Mouse (Mus musculus) myocyte (in vitro differentiated cells): Measurements from ENCODE around the gene Coq3. TPM values are rescaled to one million over a fixed set of nuclear protein-coding genes. Genes with fewer than 3 reads are reported as not detected.

ENCODE experiments used
- H3K27me3 ChIP-seq: one replicate; pipeline ENCODE4 v1.6.1; 2011; ENCODE audit not compliant: control insufficient read depth, insufficient read depth, insufficient read length
- H3K36me3 ChIP-seq: one replicate; pipeline ENCODE4 v1.6.1; 2011; ENCODE audit not compliant: control insufficient read depth, insufficient read depth
- H3K4me2 ChIP-seq: one replicate; pipeline ENCODE4 v1.6.1; 2011; ENCODE audit warnings: low read depth, control low read depth
- H3K4me3 ChIP-seq: one replicate; pipeline ENCODE4 v1.5.1; 2011; ENCODE audit warnings: mild to moderate bottlenecking, control low read depth, moderate library complexity
- H3K79me2 ChIP-seq: one replicate; pipeline ENCODE4 v1.6.1; 2011; ENCODE audit not compliant: control insufficient read depth, insufficient read depth
- H3ac ChIP-seq: one replicate; pipeline ENCODE4 v1.6.1; 2011; ENCODE audit not compliant: control insufficient read depth, insufficient read length
- CEBPB ChIP-seq: IDR thresholded peaks from 2 replicates; pipeline ENCODE4 v1.6.1; 2011; ENCODE audit warnings: mild to moderate bottlenecking, moderate library complexity; ENCODE audit not compliant: poor library complexity, insufficient read depth, severe bottlenecking
- E2F4 ChIP-seq: IDR thresholded peaks from one replicate; pipeline ENCODE4 v1.6.1; 2011; ENCODE audit warnings: mild to moderate bottlenecking, control low read depth, moderate library complexity; ENCODE audit not compliant: insufficient read depth
- MAX ChIP-seq: IDR thresholded peaks from one replicate; pipeline ENCODE4 v1.6.1; 2011; ENCODE audit warnings: low read depth, mild to moderate bottlenecking, control low read depth
- MYOD1 ChIP-seq, 3 experiments: IDR thresholded peaks; one replicate each; pipeline ENCODE4 v1.6.1; 2011; ENCODE audit warnings: control low read depth in 2 of 3, low read depth in 2 of 3, mild to moderate bottlenecking in 2 of 3, moderate library complexity in 1 of 3; ENCODE audit not compliant: insufficient read length in 2 of 3, control insufficient read depth in 1 of 3
- MYOG ChIP-seq, 3 experiments: IDR thresholded peaks; one replicate each; pipeline ENCODE4 v1.6.1; 2011; ENCODE audit warnings: control low read depth in 2 of 3, low read depth in 2 of 3, mild to moderate bottlenecking in 2 of 3; ENCODE audit not compliant: insufficient read length in 2 of 3, control insufficient read depth in 1 of 3, insufficient read depth in 1 of 3
- POLR2A ChIP-seq: IDR thresholded peaks from one replicate; pipeline ENCODE4 v1.6.1; 2011; ENCODE audit warnings: low read depth, mild to moderate bottlenecking, control low read depth, moderate library complexity; ENCODE audit not compliant: insufficient read length
- POLR2AphosphoS2 ChIP-seq: IDR thresholded peaks from one replicate; pipeline ENCODE4 v1.6.1; 2011; ENCODE audit warnings: low read depth, control low read depth; ENCODE audit not compliant: insufficient read length
- REST ChIP-seq: IDR thresholded peaks from one replicate; pipeline ENCODE4 v1.6.1; 2011; ENCODE audit warnings: mild to moderate bottlenecking, control low read depth, moderate library complexity; ENCODE audit not compliant: insufficient read depth, insufficient read length
- SRF ChIP-seq: IDR thresholded peaks from one replicate; pipeline ENCODE4 v1.6.1; 2011; ENCODE audit warnings: low read depth; ENCODE audit not compliant: control insufficient read depth, insufficient read length
- TCF12 ChIP-seq: IDR thresholded peaks from one replicate; pipeline ENCODE4 v1.6.1; 2011; ENCODE audit warnings: mild to moderate bottlenecking, control low read depth; ENCODE audit not compliant: poor library complexity, insufficient read depth, severe bottlenecking
- TCF3 ChIP-seq: IDR thresholded peaks from one replicate; pipeline ENCODE4 v1.6.1; 2011; ENCODE audit warnings: low read depth, control low read depth; ENCODE audit not compliant: insufficient read length
- USF1 ChIP-seq: IDR thresholded peaks from one replicate; pipeline ENCODE4 v1.6.1; 2011; ENCODE audit warnings: low read depth, mild to moderate bottlenecking, control low read depth, moderate library complexity
- polyA plus RNA-seq: library from polyadenylated mRNA; unstranded; fragments of >200 nt; fragmentation: generic; extraction: Trizol; gene quantifications from one replicate; pipeline ENCODE4 v1.2.1, GENCODE M21; 2012; ENCODE audit warnings: missing spikeins

The Coq3 gene
- 11.1 TPM for polyA plus RNA-seq

GRCm38 (mm10) chr4:21879565-21880220, at the start of gene Coq3:
TSS of gene Coq3 (plus strand) at chr4:21879673.
- H3ac ChIP-seq, result peak within 1 kb of the TSS; percentile 67
- H3K4me2 ChIP-seq, result peak within 1 kb of the TSS; percentile 75
- peaks cover 17% of the 10 kb centered on the region for H3K36me3 ChIP-seq
- TF ChIP-seq TCF12, result no peak
- TF ChIP-seq TCF3, result no peak
- no peak for TF ChIP-seq MYOD1 (IDR thresholded peaks at IDR 0.05; ENCODE audit: control insufficient read depth in 1 of 3, insufficient read length in 2 of 3, low read depth in 2 of 3)
- TF ChIP-seq MAX, result no peak
- TF ChIP-seq USF1, result no peak
- no peak for TF ChIP-seq SRF
- no peak for TF ChIP-seq E2F4
- no peak for TF ChIP-seq REST
- peak; percentile 70 for TF ChIP-seq POLR2A
- TF ChIP-seq POLR2AphosphoS2, result peak; percentile 87
- no peak for TF ChIP-seq CEBPB
- peaks cover 4% of the 10 kb centered on the region for H3K79me2 ChIP-seq
- peak within 1 kb of the TSS; percentile 53 for H3K4me3 ChIP-seq
- H3K27me3 ChIP-seq, result no peaks in the 10 kb centered on the region

DNA sequence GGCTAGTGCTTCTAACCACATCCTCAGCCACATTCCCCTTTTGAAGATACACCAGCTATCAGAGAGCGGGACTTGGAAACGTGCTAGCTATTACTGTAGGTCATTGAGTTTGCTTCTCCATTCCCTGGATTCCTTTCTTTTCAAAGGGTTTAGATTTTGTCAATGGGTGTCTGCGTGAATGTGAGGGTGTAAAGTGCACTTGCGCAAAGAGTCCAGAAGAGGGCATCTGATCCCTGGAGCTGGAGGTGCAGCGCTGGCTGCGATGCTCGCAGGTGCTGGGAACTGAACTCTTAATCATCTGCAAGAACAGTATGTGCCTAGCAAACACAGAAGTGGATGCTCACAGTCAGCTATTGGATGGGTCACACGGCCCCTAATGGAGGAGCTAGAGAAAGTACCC, 46.6 kb upstream of the Coq3 start:
- Histone ChIP-seq H3K4me3 (no peak overlapping the region), H3ac (no peak overlapping the region), H3K4me2 (no peak overlapping the region), H3K36me3 (peaks cover 11% of the 10 kb centered on the region), H3K27me3 (no peaks in the 10 kb centered on the region), H3K79me2 (no peaks in the 10 kb centered on the region)
- TF ChIP-seq SRF (no peak), CEBPB (no peak), POLR2A (no peak), REST (no peak), MYOG (IDR thresholded peaks at IDR 0.05; ENCODE audit: control insufficient read depth in 1 of 3, insufficient read depth in 1 of 3, insufficient read length in 2 of 3, low read depth in 2 of 3) (no peak), TCF3 (no peak), TCF12 (no peak), POLR2AphosphoS2 (no peak), MYOD1 (IDR thresholded peaks at IDR 0.05; ENCODE audit: control insufficient read depth in 1 of 3, insufficient read length in 2 of 3, low read depth in 2 of 3) (no peak), USF1 (no peak), MAX (no peak), E2F4 (no peak)

GRCm38 (mm10) chr4:21847481-21848286, 31.8 kb upstream of the Coq3 start, which contains the start of gene Pnisr:
TSS of gene Pnisr (plus strand) at chr4:21847583.
- no peaks in the 10 kb centered on the region for H3K27me3 ChIP-seq
- peaks cover 45% of the 10 kb centered on the region for H3K79me2 ChIP-seq
- H3K4me2 ChIP-seq, result peak within 1 kb of the TSS; percentile 86
- H3ac ChIP-seq, result peak within 1 kb of the TSS; percentile 35
- peak within 1 kb of the TSS; percentile 93 for H3K4me3 ChIP-seq
- TF ChIP-seq E2F4, result no peak
- peak; percentile 20 for TF ChIP-seq MAX
- peak; percentile 43 for TF ChIP-seq SRF
- TF ChIP-seq TCF3, result no peak
- peak; percentile 29 for TF ChIP-seq POLR2A
- no peak for TF ChIP-seq CEBPB
- TF ChIP-seq USF1, result peak; percentile 85
- no peak for TF ChIP-seq REST
- no peak for TF ChIP-seq POLR2AphosphoS2
- no peak for TF ChIP-seq TCF12
- TF ChIP-seq MYOD1 (IDR thresholded peaks at IDR 0.05; ENCODE audit: control insufficient read depth in 1 of 3, insufficient read length in 2 of 3, low read depth in 2 of 3), result no peak
- no peak for TF ChIP-seq MYOG (IDR thresholded peaks at IDR 0.05; ENCODE audit: control insufficient read depth in 1 of 3, insufficient read depth in 1 of 3, insufficient read length in 2 of 3, low read depth in 2 of 3)
- H3K36me3 ChIP-seq, result no peaks in the 10 kb centered on the region

DNA sequence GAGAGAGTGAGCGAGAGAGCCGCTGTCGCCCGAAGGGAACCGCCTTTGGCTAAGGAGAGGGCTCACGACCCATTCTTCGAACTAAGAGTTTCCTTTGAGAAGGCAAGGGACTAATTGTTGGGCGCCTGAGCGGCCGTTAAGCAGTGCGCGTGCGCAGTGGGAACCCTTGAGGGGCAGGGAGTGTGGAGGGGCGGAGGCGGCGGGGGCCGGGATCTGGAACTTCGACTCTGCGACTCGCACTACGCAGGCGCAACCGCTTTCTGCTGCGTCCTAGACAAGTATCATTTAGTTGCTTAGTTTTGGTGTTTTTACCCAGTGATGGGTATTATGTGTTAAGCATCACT, 31.2 kb upstream of the Coq3 start:
- Histone ChIP-seq H3ac (peak overlapping the region; percentile 35), H3K36me3 (no peaks in the 10 kb centered on the region), H3K27me3 (no peaks in the 10 kb centered on the region), H3K4me3 (peak overlapping the region; percentile 93), H3K4me2 (peak overlapping the region; percentile 86), H3K79me2 (peaks cover 51% of the 10 kb centered on the region)
- TF ChIP-seq POLR2A, result peak; percentile 32
- no peak for TF ChIP-seq POLR2AphosphoS2
